Mouse (Mus musculus) thymus, adult 2 months (tissue): ENCODE measurements around the gene Casq2. TPM values are rescaled to one million over a fixed set of nuclear protein-coding genes. Genes with fewer than 3 reads are reported as not detected.

ENCODE experiments used
- DNase-seq: peaks from one replicate; pipeline ENCODE4 v3.0.0; 2021
- H3K27ac ChIP-seq: fragments of 200-500 bp; 2 replicates; pipeline ENCODE4 v1.5.1; 2012; ENCODE audit warnings: low read length, control low read depth; ENCODE audit not compliant: control insufficient read depth, insufficient read depth
- H3K27me3 ChIP-seq: fragments of 200-500 bp; 2 replicates; pipeline ENCODE4 v1.6.1; 2012; ENCODE audit warnings: mild to moderate bottlenecking, low read length, moderate library complexity, mixed read lengths; ENCODE audit not compliant: control insufficient read depth, insufficient read depth
- H3K36me3 ChIP-seq: fragments of 200-500 bp; 2 replicates; pipeline ENCODE4 v1.6.1; 2012; ENCODE audit warnings: mild to moderate bottlenecking, low read length, moderate library complexity; ENCODE audit not compliant: control insufficient read depth, insufficient read depth
- H3K4me1 ChIP-seq: fragments of 200-500 bp; replicated peaks from 2 replicates; pipeline ENCODE4 v1.6.1; 2012; ENCODE audit warnings: low read length; ENCODE audit not compliant: control insufficient read depth, insufficient read depth
- H3K4me3 ChIP-seq: fragments of 200-500 bp; 2 replicates; pipeline ENCODE4 v1.5.1; 2012; ENCODE audit warnings: mild to moderate bottlenecking, low read length, control low read depth, moderate library complexity; ENCODE audit not compliant: control insufficient read depth, insufficient read depth
- CTCF ChIP-seq: fragments of 200-500 bp; IDR thresholded peaks from 2 replicates; pipeline ENCODE4 v1.5.1; 2012; ENCODE audit warnings: mild to moderate bottlenecking, control low read depth, low read length, moderate library complexity, borderline replicate concordance; ENCODE audit not compliant: control insufficient read depth, poor library complexity, insufficient read depth; ENCODE audit errors: extremely low read depth
- POLR2A ChIP-seq: fragments of 200-500 bp; IDR thresholded peaks from 2 replicates; pipeline ENCODE4 v1.6.1; 2012; ENCODE audit warnings: mild to moderate bottlenecking, low read length, control low read depth, moderate library complexity; ENCODE audit not compliant: control insufficient read depth, poor library complexity, insufficient read depth; ENCODE audit errors: extremely low read depth
- WGBS: fragments of 180-500 bp; shearing (Covaris S2); methylation state at CpG from one replicate; pipeline ENCODE4 v1.1.7; 2018; 5-methylcytosine and 5-hydroxymethylcytosine counted together
- polyA plus RNA-seq: library from polyadenylated mRNA; depleted of rRNA; stranded (reverse); fragments of >200 nt; gene quantifications from 2 replicates; pipeline ENCODE4 v1.2.3, GENCODE M21; 2012

Casq2 gene
- polyA plus RNA-seq, 1 experiment: 10.1 TPM

DNA sequence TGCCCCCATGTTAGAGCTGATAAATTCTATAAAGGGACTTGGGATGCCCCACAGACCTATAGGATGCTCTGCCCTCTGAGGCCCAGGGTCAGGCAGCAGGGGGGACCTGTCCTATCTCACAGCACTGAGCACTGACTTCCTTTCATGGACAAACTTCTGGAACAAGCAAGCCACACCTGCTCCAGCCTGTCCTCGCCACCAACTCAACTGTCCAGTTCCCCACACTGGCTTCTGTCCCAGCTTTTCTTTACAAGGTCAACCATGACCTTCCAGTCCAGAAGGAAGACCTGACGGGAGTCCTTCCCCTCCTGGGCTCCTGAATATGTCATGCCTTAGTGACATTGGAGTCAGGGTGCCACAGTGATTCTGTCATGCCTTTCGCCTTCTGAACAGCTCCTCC lies 13.6 kb downstream of the Casq2 start:
- Histone ChIP-seq H3K27ac (no peak overlapping the region), H3K4me1 (no peaks in the 10 kb centered on the region), H3K36me3 (no peaks in the 10 kb centered on the region), H3K27me3 (no peaks in the 10 kb centered on the region), H3K4me3 (no peak overlapping the region)
- no peak for DNase-seq
- no peak for TF ChIP-seq POLR2A
- TF ChIP-seq CTCF: no peak
- 96% methylated on average over 3 of the region's 3 CpGs for WGBS

DNA sequence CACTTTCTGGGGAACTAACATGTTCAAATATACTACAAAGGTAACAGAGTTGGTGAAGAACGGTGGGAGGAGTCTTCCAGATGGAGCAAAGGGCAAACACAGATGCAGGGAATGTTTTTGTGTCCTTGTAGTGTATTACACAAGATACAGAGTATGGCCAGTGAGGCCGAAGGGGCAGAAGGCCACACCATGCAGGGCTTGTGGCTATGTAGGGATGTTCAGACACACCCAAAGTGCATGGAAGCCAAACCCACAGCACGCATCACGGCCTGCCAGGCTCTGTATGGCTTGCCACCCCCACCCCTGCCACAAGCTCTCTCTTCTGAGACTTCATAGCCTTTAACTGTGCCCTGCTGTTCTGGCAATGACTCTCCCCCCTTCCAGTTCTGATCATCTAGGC lies 15.2 kb downstream of the Casq2 start:
- Histone ChIP-seq H3K27me3 (no peaks in the 10 kb centered on the region), H3K36me3 (no peaks in the 10 kb centered on the region), H3K27ac (no peak overlapping the region), H3K4me1 (no peaks in the 10 kb centered on the region), H3K4me3 (no peak overlapping the region)
- 84% methylated on average over 4 of the region's 4 CpGs for WGBS
- TF ChIP-seq POLR2A (no peak), CTCF (no peak)
- DNase-seq: no peak

- no peak for TF ChIP-seq CTCF
- TF ChIP-seq POLR2A: no peak
- Histone ChIP-seq H3K27me3 (no peaks in the 10 kb centered on the region), H3K27ac (no peak overlapping the region), H3K4me3 (no peak overlapping the region), H3K4me1 (no peaks in the 10 kb centered on the region), H3K36me3 (no peaks in the 10 kb centered on the region)
- no peak for DNase-seq
- WGBS: 74% methylated on average over 9 of the region's 9 CpGs
Observed at GRCm38 (mm10) chr3:102103811-102104565, 17.8 kb downstream of the Casq2 start.

- no peak for DNase-seq
- TF ChIP-seq POLR2A: no peak
- no peak for TF ChIP-seq CTCF
- no peak overlapping the region for H3K27ac ChIP-seq
- WGBS: 90% methylated on average over 3 of the region's 3 CpGs
- no peaks in the 10 kb centered on the region for H3K27me3 ChIP-seq
- H3K36me3 ChIP-seq: no peaks in the 10 kb centered on the region
- no peak overlapping the region for H3K4me3 ChIP-seq
- H3K4me1 ChIP-seq: no peaks in the 10 kb centered on the region
Observed at GRCm38 (mm10) chr3:102108201-102108600, 22.0 kb downstream of the Casq2 start.

- no peak overlapping the region for H3K4me3 ChIP-seq
- H3K36me3 ChIP-seq: no peaks in the 10 kb centered on the region
- no peak for DNase-seq
- no peak overlapping the region for H3K27ac ChIP-seq
- no peaks in the 10 kb centered on the region for H3K4me1 ChIP-seq
- no peaks in the 10 kb centered on the region for H3K27me3 ChIP-seq
- TF ChIP-seq CTCF: no peak
- 84% methylated on average over 7 of the region's 7 CpGs for WGBS
Observed at GRCm38 (mm10) chr3:102111979-102112599, 25.9 kb downstream of the Casq2 start.

DNA sequence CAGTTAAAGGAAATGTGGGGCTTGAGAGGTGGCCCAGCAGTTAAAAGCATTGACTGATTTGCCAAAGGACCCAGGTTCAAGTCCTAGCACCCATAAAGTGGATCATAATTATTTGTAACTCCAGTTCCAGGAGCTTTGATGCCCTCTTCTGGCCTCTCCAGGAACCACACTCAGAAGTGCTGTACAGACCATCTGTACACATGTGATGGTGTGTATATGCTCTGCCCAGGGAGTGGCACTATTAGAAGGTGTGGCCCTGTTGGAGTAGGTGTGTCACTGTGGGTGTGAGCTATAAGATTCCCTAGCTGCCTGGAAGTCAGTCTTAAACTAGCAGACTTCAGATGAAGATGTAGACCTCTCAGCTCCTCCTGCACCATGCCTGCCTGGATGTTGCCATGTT lies 34.7 kb downstream of the Casq2 start:
- TF ChIP-seq CTCF: no peak
- TF ChIP-seq POLR2A: no peak
- no peaks in the 10 kb centered on the region for H3K36me3 ChIP-seq
- no peak overlapping the region for H3K4me3 ChIP-seq
- no peak overlapping the region for H3K27ac ChIP-seq
- no peak for DNase-seq
- H3K27me3 ChIP-seq: no peaks in the 10 kb centered on the region
- H3K4me1 ChIP-seq: no peaks in the 10 kb centered on the region

- no peaks in the 10 kb centered on the region for H3K27me3 ChIP-seq
- H3K27ac ChIP-seq: no peak overlapping the region
- H3K4me3 ChIP-seq: no peak overlapping the region
- no peaks in the 10 kb centered on the region for H3K36me3 ChIP-seq
- 90% methylated on average over 7 of the region's 7 CpGs for WGBS
- no peak for TF ChIP-seq POLR2A
- TF ChIP-seq CTCF: no peak
- no peaks in the 10 kb centered on the region for H3K4me1 ChIP-seq
- no peak for DNase-seq
Observed at GRCm38 (mm10) chr3:102122046-102122445, 35.8 kb downstream of the Casq2 start.
